Mouse (Mus musculus): ENCODE measurements around the gene Serpina6.

- TF ChIP-seq MAX (IDR thresholded peaks at IDR 0.05; ENCODE audit: low read length) = no peak
- TF ChIP-seq RAD21 (IDR thresholded peaks at IDR 0.05; ENCODE audit: low read depth, low read length) = no peak
- no peak for TF ChIP-seq HCFC1 (IDR thresholded peaks at IDR 0.05; ENCODE audit: low read depth, low read length)
- TF ChIP-seq CTCF (IDR thresholded peaks at IDR 0.05 in 2 of 3, conservative IDR thresholded peaks at IDR 0.05 in 1 of 3; ENCODE audit: control insufficient read depth in 1 of 3, insufficient read depth in 1 of 3, low read depth in 2 of 3, low read length in 3 of 3, poor library complexity in 1 of 3, severe bottlenecking in 1 of 3) = no peak
Observed at GRCm38 (mm10) chr12:103681739-103682138, 24.7 kb upstream of the Serpina6 start.
